Mouse (Mus musculus): ENCODE results near the gene Amz1. TPM values are rescaled to one million over a fixed set of nuclear protein-coding genes. Genes with fewer than 3 reads are reported as not detected.

Gene Amz1
- polyA plus RNA-seq, 1 experiment from 2014 or later = 0.76 TPM

DNA sequence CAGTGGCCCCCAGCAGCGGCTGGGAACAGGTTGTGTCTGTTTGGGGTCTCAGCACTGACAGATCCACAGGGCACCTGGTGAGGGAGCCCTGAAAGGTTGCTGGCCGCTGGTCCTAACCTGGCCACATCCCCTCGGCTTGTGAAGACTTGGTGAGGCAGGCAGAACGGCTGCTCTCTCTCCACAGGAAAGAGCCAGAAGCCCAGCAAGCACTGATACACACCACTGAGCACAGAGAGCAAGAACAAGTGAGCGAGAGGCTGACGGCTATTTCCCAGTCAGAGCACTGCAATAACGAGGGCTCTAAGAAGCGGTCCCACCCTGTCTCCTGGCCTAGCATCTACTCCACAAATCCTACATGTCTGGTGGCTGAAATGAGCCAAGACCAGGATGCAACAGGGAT is 34.9 kb downstream of the Amz1 start:
- DNase-seq (ENCODE audit: low spot score) (no peak), ATAC-seq (replicated peaks; ENCODE audit: insufficient number of reproducible peaks, low FRiP score, low TSS enrichment, low read depth) (no peak)
- Histone ChIP-seq H3K4me3 (ENCODE audit: low read depth, low read length) (no peak overlapping the region), H3K4me1 (ENCODE audit: control insufficient read depth, insufficient read depth, low read length) (no peaks in the 10 kb centered on the region), H3K9me3 (replicated peaks; ENCODE audit: control insufficient read depth, low read length) (no peaks in the 10 kb centered on the region), H3K4me2 (ENCODE audit: low read depth, low read length) (no peak overlapping the region), H3K27ac (replicated peaks; ENCODE audit: low read depth, low read length) (no peak overlapping the region), H3K9ac (replicated peaks; ENCODE audit: low read length) (no peak overlapping the region), H3K27me3 (ENCODE audit: control insufficient read depth, insufficient read depth, low read length) (no peaks in the 10 kb centered on the region), H3K36me3 (replicated peaks; ENCODE audit: control insufficient read depth, insufficient read depth, low read depth, low read length) (peaks cover 9% of the 10 kb centered on the region)
- 81% methylated on average over 8 of the region's 8 CpGs for WGBS

GRCm38 (mm10) chr5:140762540-140762939 is 38.6 kb downstream of the Amz1 start:
- Histone ChIP-seq H3K9me3 (replicated peaks; ENCODE audit: control insufficient read depth, low read length) (no peaks in the 10 kb centered on the region), H3K9ac (replicated peaks; ENCODE audit: low read length) (no peak overlapping the region), H3K27me3 (ENCODE audit: control insufficient read depth, insufficient read depth, low read length) (no peaks in the 10 kb centered on the region), H3K4me1 (ENCODE audit: control insufficient read depth, insufficient read depth, low read length) (no peaks in the 10 kb centered on the region), H3K4me2 (ENCODE audit: low read depth, low read length) (no peak overlapping the region), H3K4me3 (ENCODE audit: low read depth, low read length) (no peak overlapping the region), H3K27ac (replicated peaks; ENCODE audit: low read depth, low read length) (no peak overlapping the region), H3K36me3 (replicated peaks; ENCODE audit: control insufficient read depth, insufficient read depth, low read depth, low read length) (peaks cover 9% of the 10 kb centered on the region)
- no peak for ATAC-seq (replicated peaks; ENCODE audit: insufficient number of reproducible peaks, low FRiP score, low TSS enrichment, low read depth)
- WGBS = 86% methylated on average over 4 of the region's 4 CpGs
- DNase-seq (ENCODE audit: low spot score) = no peak

- Histone ChIP-seq H3K4me2 (ENCODE audit: low read depth, low read length) (no peak overlapping the region), H3K9me3 (replicated peaks; ENCODE audit: control insufficient read depth, low read length) (no peaks in the 10 kb centered on the region), H3K27me3 (ENCODE audit: control insufficient read depth, insufficient read depth, low read length) (no peaks in the 10 kb centered on the region), H3K4me1 (ENCODE audit: control insufficient read depth, insufficient read depth, low read length) (peaks cover 7% of the 10 kb centered on the region), H3K9ac (replicated peaks; ENCODE audit: low read length) (no peak overlapping the region), H3K27ac (replicated peaks; ENCODE audit: low read depth, low read length) (0 out of 2 replicates have a peak overlapping the region, but pooled peaks have one; percentile 9), H3K4me3 (ENCODE audit: low read depth, low read length) (no peak overlapping the region), H3K36me3 (replicated peaks; ENCODE audit: control insufficient read depth, insufficient read depth, low read depth, low read length) (peaks cover 3% of the 10 kb centered on the region)
- ATAC-seq (replicated peaks; ENCODE audit: insufficient number of reproducible peaks, low FRiP score, low TSS enrichment, low read depth) = no peak
- WGBS = 68% methylated on average over 6 of the region's 6 CpGs
- no peak for DNase-seq (ENCODE audit: low spot score)
Observed at GRCm38 (mm10) chr5:140764921-140765613, 41.1 kb downstream of the Amz1 start.

- ATAC-seq (replicated peaks; ENCODE audit: insufficient number of reproducible peaks, low FRiP score, low TSS enrichment, low read depth) = no peak
Observed at GRCm38 (mm10) chr5:140766566-140766965, 42.6 kb downstream of the Amz1 start.

GRCm38 (mm10) chr5:140767704-140768141 is 43.8 kb downstream of the Amz1 start:
- H3K9ac ChIP-seq (replicated peaks; ENCODE audit: low read length) = peak overlapping the region; percentile 44
- H3K4me1 ChIP-seq (ENCODE audit: control insufficient read depth, insufficient read depth, low read length) = peaks cover 7% of the 10 kb centered on the region
- no peaks in the 10 kb centered on the region for H3K36me3 ChIP-seq (replicated peaks; ENCODE audit: control insufficient read depth, insufficient read depth, low read depth, low read length)
- WGBS = 21% methylated on average over 9 of the region's 9 CpGs
- no peak overlapping the region for H3K4me2 ChIP-seq (ENCODE audit: low read depth, low read length)
- no peaks in the 10 kb centered on the region for H3K27me3 ChIP-seq (ENCODE audit: control insufficient read depth, insufficient read depth, low read length)
- no peak overlapping the region for H3K4me3 ChIP-seq (ENCODE audit: low read depth, low read length)
- H3K9me3 ChIP-seq (replicated peaks; ENCODE audit: control insufficient read depth, low read length) = no peaks in the 10 kb centered on the region
- peak; percentile 53 for ATAC-seq (replicated peaks; ENCODE audit: insufficient number of reproducible peaks, low FRiP score, low TSS enrichment, low read depth)
- DNase-seq (ENCODE audit: low spot score) = peak; percentile 38
- H3K27ac ChIP-seq (replicated peaks; ENCODE audit: low read depth, low read length) = peak overlapping the region; percentile 65

More at GRCm38 (mm10) chr5:140766566-140766965, 42.6 kb downstream of the Amz1 start:
- Histone ChIP-seq H3K4me1 (ENCODE audit: control insufficient read depth, insufficient read depth, low read length) (peaks cover 7% of the 10 kb centered on the region), H3K27ac (replicated peaks; ENCODE audit: low read depth, low read length) (no peak overlapping the region), H3K36me3 (replicated peaks; ENCODE audit: control insufficient read depth, insufficient read depth, low read depth, low read length) (no peaks in the 10 kb centered on the region), H3K4me2 (ENCODE audit: low read depth, low read length) (no peak overlapping the region), H3K9ac (replicated peaks; ENCODE audit: low read length) (no peak overlapping the region), H3K27me3 (ENCODE audit: control insufficient read depth, insufficient read depth, low read length) (no peaks in the 10 kb centered on the region), H3K4me3 (ENCODE audit: low read depth, low read length) (no peak overlapping the region), H3K9me3 (replicated peaks; ENCODE audit: control insufficient read depth, low read length) (no peaks in the 10 kb centered on the region)
- no peak for DNase-seq (ENCODE audit: low spot score)
- 92% methylated on average over 4 of the region's 4 CpGs for WGBS

- ATAC-seq (replicated peaks; ENCODE audit: insufficient number of reproducible peaks, low FRiP score, low TSS enrichment, low read depth) (no peak), DNase-seq (ENCODE audit: low spot score) (no peak)
- Histone ChIP-seq H3K9me3 (replicated peaks; ENCODE audit: control insufficient read depth, low read length) (no peaks in the 10 kb centered on the region), H3K4me3 (ENCODE audit: low read depth, low read length) (no peak overlapping the region), H3K4me1 (ENCODE audit: control insufficient read depth, insufficient read depth, low read length) (peaks cover 7% of the 10 kb centered on the region), H3K9ac (replicated peaks; ENCODE audit: low read length) (no peak overlapping the region; the same call in 1 of the 2 replicates), H3K27ac (replicated peaks; ENCODE audit: low read depth, low read length) (peak overlapping the region; percentile 65), H3K27me3 (ENCODE audit: control insufficient read depth, insufficient read depth, low read length) (no peaks in the 10 kb centered on the region), H3K36me3 (replicated peaks; ENCODE audit: control insufficient read depth, insufficient read depth, low read depth, low read length) (no peaks in the 10 kb centered on the region), H3K4me2 (ENCODE audit: low read depth, low read length) (no peak overlapping the region)
- 86% methylated on average over 5 of the region's 5 CpGs for WGBS
Observed at GRCm38 (mm10) chr5:140768333-140768732, 44.4 kb downstream of the Amz1 start.

DNA sequence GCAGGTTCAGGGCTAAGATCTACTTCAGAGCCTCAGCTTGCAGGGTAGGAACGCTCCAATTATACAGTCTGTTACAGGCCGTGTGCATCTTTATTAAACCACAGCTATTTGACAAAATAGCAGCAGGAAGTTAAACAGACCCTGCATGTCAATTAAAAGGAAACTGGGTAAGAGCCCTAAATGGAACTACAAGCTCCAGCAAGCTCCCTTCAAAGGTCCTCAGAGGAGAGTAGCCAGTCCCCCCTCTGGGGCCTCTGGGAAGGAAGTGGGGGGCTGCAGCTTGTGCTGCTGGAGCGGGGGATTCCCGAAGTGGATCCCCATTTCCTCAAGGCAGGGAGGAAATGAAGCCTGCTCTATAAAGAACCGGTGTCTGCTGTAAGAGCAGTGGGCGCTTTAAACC is 47.7 kb downstream of the Amz1 start:
- H3K4me1 ChIP-seq (ENCODE audit: control insufficient read depth, insufficient read depth, low read length) = peaks cover 7% of the 10 kb centered on the region
- no peaks in the 10 kb centered on the region for H3K9me3 ChIP-seq (replicated peaks; ENCODE audit: control insufficient read depth, low read length)
- DNase-seq (ENCODE audit: low spot score) (no peak), ATAC-seq (replicated peaks; ENCODE audit: insufficient number of reproducible peaks, low FRiP score, low TSS enrichment, low read depth) (no peak)
- 49% methylated on average over 6 of the region's 6 CpGs for WGBS
- no peak overlapping the region for H3K4me2 ChIP-seq (ENCODE audit: low read depth, low read length)
- H3K36me3 ChIP-seq (replicated peaks; ENCODE audit: control insufficient read depth, insufficient read depth, low read depth, low read length) = no peaks in the 10 kb centered on the region
- peak overlapping the region; percentile 2; the same call in 1 of the 2 replicates for H3K27ac ChIP-seq (replicated peaks; ENCODE audit: low read depth, low read length)
- no peak overlapping the region for H3K4me3 ChIP-seq (ENCODE audit: low read depth, low read length)
- H3K27me3 ChIP-seq (ENCODE audit: control insufficient read depth, insufficient read depth, low read length) = no peaks in the 10 kb centered on the region
- H3K9ac ChIP-seq (replicated peaks; ENCODE audit: low read length) = no peak overlapping the region; the same call in 1 of the 2 replicates

DNA sequence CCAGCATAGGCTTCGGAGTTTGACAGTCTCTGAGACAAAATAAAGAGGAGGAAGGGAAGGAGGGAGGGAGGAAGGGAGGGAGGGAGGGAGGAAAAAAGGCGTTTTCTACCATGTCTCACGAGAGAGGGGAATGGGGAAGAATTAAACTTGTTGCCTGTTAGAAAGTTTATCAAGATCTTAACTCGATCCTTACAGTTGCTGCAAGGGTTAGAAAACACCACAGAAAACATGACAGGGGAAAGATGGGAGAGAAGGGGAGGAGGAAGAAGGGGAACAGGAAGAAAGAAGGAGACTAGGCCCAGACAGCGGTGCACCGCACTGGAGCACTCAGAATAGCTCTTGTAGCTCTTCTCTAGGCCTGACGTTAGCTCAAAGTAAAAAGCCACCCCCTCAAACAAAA is 48.2 kb downstream of the Amz1 start:
- WGBS = 68% methylated on average over 7 of the region's 7 CpGs
- no peak for ATAC-seq (replicated peaks; ENCODE audit: insufficient number of reproducible peaks, low FRiP score, low TSS enrichment, low read depth)
- H3K4me1 ChIP-seq (ENCODE audit: control insufficient read depth, insufficient read depth, low read length) = peaks cover 7% of the 10 kb centered on the region

More for the DNA sequence above, 48.2 kb downstream of the Amz1 start:
- no peak for DNase-seq (ENCODE audit: low spot score)
- Histone ChIP-seq H3K4me2 (ENCODE audit: low read depth, low read length) (no peak overlapping the region), H3K27me3 (ENCODE audit: control insufficient read depth, insufficient read depth, low read length) (no peaks in the 10 kb centered on the region), H3K9ac (replicated peaks; ENCODE audit: low read length) (no peak overlapping the region), H3K36me3 (replicated peaks; ENCODE audit: control insufficient read depth, insufficient read depth, low read depth, low read length) (no peaks in the 10 kb centered on the region), H3K27ac (replicated peaks; ENCODE audit: low read depth, low read length) (peak overlapping the region; percentile 2; the same call in 1 of the 2 replicates), H3K4me3 (ENCODE audit: low read depth, low read length) (no peak overlapping the region), H3K9me3 (replicated peaks; ENCODE audit: control insufficient read depth, low read length) (no peaks in the 10 kb centered on the region)
